Mouse (Mus musculus) forebrain, embryonic 13.5 days (tissue): ENCODE measurements around the gene Ctnnd1. TPM values are rescaled to one million over a fixed set of nuclear protein-coding genes. Genes with fewer than 3 reads are reported as not detected.

ENCODE experiments used
- ATAC-seq: fragments of 200-750 bp; cut with Nextera tagmentation; 2 replicates; pipeline ENCODE4 v1.8.0; 2017
- H3K27ac ChIP-seq: fragments of 300-500 bp; sonication (generic); 2 replicates; pipeline ENCODE4 v1.5.1; 2015; ENCODE audit warnings: inconsistent platforms, mild to moderate bottlenecking, moderate library complexity
- H3K27me3 ChIP-seq: fragments of 300-500 bp; sonication (generic); 2 replicates; pipeline ENCODE4 v1.6.1; 2015; ENCODE audit warnings: mild to moderate bottlenecking, inconsistent platforms
- H3K36me3 ChIP-seq: fragments of 300-500 bp; sonication (generic); 2 replicates; pipeline ENCODE4 v1.6.1; 2015; ENCODE audit warnings: mild to moderate bottlenecking, inconsistent platforms; ENCODE audit not compliant: poor library complexity, severe bottlenecking
- H3K4me1 ChIP-seq: fragments of 300-500 bp; sonication (generic); 2 replicates; pipeline ENCODE4 v1.6.1; 2015; ENCODE audit warnings: inconsistent platforms
- H3K4me2 ChIP-seq: fragments of 300-500 bp; sonication (generic); 2 replicates; pipeline ENCODE4 v1.6.1; 2015; ENCODE audit warnings: inconsistent platforms, mild to moderate bottlenecking, moderate library complexity
- H3K4me3 ChIP-seq: fragments of 300-500 bp; sonication (generic); 2 replicates; pipeline ENCODE4 v1.5.1; 2015; ENCODE audit warnings: mild to moderate bottlenecking, inconsistent platforms
- H3K9ac ChIP-seq: fragments of 300-500 bp; sonication (generic); 2 replicates; pipeline ENCODE4 v1.6.1; 2015; ENCODE audit warnings: mild to moderate bottlenecking, inconsistent platforms
- H3K9me3 ChIP-seq: fragments of 300-500 bp; sonication (generic); replicated peaks from 2 replicates; pipeline ENCODE4 v1.6.1; 2016; ENCODE audit warnings: inconsistent platforms
- WGBS: fragments of 180-500 bp; shearing (Covaris S2); methylation state at CpG from one replicate; pipeline ENCODE4 v1.1.7; 2015; 5-methylcytosine and 5-hydroxymethylcytosine counted together
- polyA plus RNA-seq: library from polyadenylated mRNA; unstranded; fragments of >200 nt; fragmentation: Nextera tagmentation; extraction: Ambion mirVana; gene quantifications from 2 replicates; pipeline ENCODE4 v1.2.1, GENCODE M21; 2015

Gene Ctnnd1
- polyA plus RNA-seq, 1 experiment from 2014 or later = 31.6 TPM

DNA sequence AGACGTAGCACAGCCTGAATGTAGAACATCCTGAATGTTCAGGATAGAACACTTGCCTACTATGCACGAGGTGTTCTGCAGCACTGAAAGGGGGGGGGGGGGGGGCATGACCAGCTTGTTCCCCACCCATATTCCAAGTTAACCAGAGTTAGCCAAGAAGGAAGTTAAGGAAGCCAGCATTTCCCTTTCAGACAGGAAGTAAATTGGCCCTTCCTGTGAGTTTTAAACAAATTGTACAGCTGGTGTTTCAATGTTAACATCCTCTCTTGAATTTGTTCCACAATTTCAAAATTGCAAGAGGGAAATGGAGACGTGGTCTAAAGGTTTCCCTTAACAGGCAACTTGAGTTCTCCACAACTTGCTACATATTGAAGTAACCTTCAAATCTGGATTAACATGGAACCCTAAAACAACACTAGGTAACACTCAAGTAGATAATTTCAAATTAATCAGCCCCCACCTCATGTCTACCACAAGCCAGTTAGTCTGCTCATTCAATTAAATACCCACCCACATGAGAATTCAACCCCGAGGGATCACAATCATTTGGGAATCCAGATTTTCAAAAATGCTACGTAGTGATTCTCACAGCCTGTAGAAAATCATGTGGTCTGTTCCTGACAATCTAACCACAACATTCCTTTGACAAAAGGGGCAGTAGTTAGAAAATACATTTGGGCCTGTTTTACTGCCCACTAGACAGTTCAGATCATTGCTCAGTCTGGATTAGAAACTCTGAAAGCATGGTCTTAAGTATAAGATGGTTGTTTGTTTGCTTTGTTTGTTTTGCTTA, 11.9 kb downstream of the Ctnnd1 start:
- Histone ChIP-seq H3K4me1 (peaks cover 49% of the 10 kb centered on the region), H3K27ac (no peak overlapping the region; the same call in 1 of the 2 replicates)
- ATAC-seq = no peak

GRCm38 (mm10) chr2:84637452-84638165, 13.0 kb downstream of the Ctnnd1 start:
- Histone ChIP-seq H3K27me3 (no peaks in the 10 kb centered on the region), H3K27ac (no peak overlapping the region), H3K4me1 (peaks cover 57% of the 10 kb centered on the region), H3K9me3 (no peaks in the 10 kb centered on the region), H3K9ac (no peak overlapping the region), H3K4me2 (no peak overlapping the region), H3K4me3 (no peak overlapping the region), H3K36me3 (peaks cover 5% of the 10 kb centered on the region; the same call in 1 of the 2 replicates)
- 38% methylated on average over 7 of the region's 7 CpGs for WGBS
- no peak for ATAC-seq

More for the DNA sequence above, 11.9 kb downstream of the Ctnnd1 start:
- H3K4me3 ChIP-seq = no peak overlapping the region
- H3K27me3 ChIP-seq = no peaks in the 10 kb centered on the region
- WGBS = 71% methylated on average over 5 of the region's 5 CpGs
- H3K4me2 ChIP-seq = no peak overlapping the region
- H3K36me3 ChIP-seq = peaks cover 5% of the 10 kb centered on the region; the same call in 1 of the 2 replicates
- H3K9ac ChIP-seq = no peak overlapping the region
- no peaks in the 10 kb centered on the region for H3K9me3 ChIP-seq

- Histone ChIP-seq H3K4me2 (peak overlapping the region; percentile 17), H3K4me1 (peaks cover 58% of the 10 kb centered on the region), H3K9ac (no peak overlapping the region), H3K27me3 (no peaks in the 10 kb centered on the region), H3K27ac (peak overlapping the region; percentile 91), H3K4me3 (no peak overlapping the region), H3K9me3 (no peaks in the 10 kb centered on the region), H3K36me3 (no peaks in the 10 kb centered on the region)
- 39% methylated on average over 8 of the region's 8 CpGs for whole genome bisulfite sequencing
- ATAC-seq = no peak
Observed at GRCm38 (mm10) chr2:84636231-84636741, 14.3 kb downstream of the Ctnnd1 start.

GRCm38 (mm10) chr2:84635611-84636010, 15.0 kb downstream of the Ctnnd1 start:
- 0% methylated on average over 2 of the region's 2 CpGs for WGBS
- H3K27ac ChIP-seq = peak overlapping the region; percentile 91
- H3K36me3 ChIP-seq = no peaks in the 10 kb centered on the region
- no peaks in the 10 kb centered on the region for H3K9me3 ChIP-seq
- H3K9ac ChIP-seq = peak overlapping the region; percentile 22
- H3K4me1 ChIP-seq = peaks cover 58% of the 10 kb centered on the region
- H3K4me3 ChIP-seq = no peak overlapping the region
- peak overlapping the region; percentile 17 for H3K4me2 ChIP-seq
- peak; percentile 97 for ATAC-seq
- H3K27me3 ChIP-seq = no peaks in the 10 kb centered on the region

- H3K4me3 ChIP-seq = no peak overlapping the region
- no peaks in the 10 kb centered on the region for H3K27me3 ChIP-seq
- H3K4me1 ChIP-seq = peaks cover 58% of the 10 kb centered on the region
- WGBS = 22% methylated on average over 4 of the region's 4 CpGs
- H3K9me3 ChIP-seq = no peaks in the 10 kb centered on the region
- H3K27ac ChIP-seq = peak overlapping the region; percentile 91
- no peaks in the 10 kb centered on the region for H3K36me3 ChIP-seq
- peak overlapping the region; percentile 17 for H3K4me2 ChIP-seq
- ATAC-seq = peak; percentile 16; the same call in 1 of the 2 replicates
- peak overlapping the region; percentile 22; the same call in 1 of the 2 replicates for H3K9ac ChIP-seq
Observed at GRCm38 (mm10) chr2:84634934-84635482, 15.6 kb downstream of the Ctnnd1 start.

GRCm38 (mm10) chr2:84634006-84634405, 16.6 kb downstream of the Ctnnd1 start:
- H3K4me3 ChIP-seq = no peak overlapping the region
- peaks cover 58% of the 10 kb centered on the region for H3K4me1 ChIP-seq
- H3K27me3 ChIP-seq = no peaks in the 10 kb centered on the region
- no peak for ATAC-seq
- H3K9me3 ChIP-seq = no peaks in the 10 kb centered on the region
- H3K9ac ChIP-seq = no peak overlapping the region
- H3K36me3 ChIP-seq = no peaks in the 10 kb centered on the region
- no peak overlapping the region for H3K4me2 ChIP-seq
- WGBS = 83% methylated on average over 4 of the region's 4 CpGs
- H3K27ac ChIP-seq = 0 out of 2 replicates have a peak overlapping the region, but pooled peaks have one; percentile 91

GRCm38 (mm10) chr2:84632999-84633398, 17.6 kb downstream of the Ctnnd1 start:
- H3K9me3 ChIP-seq = no peaks in the 10 kb centered on the region
- no peak overlapping the region for H3K27ac ChIP-seq
- peaks cover 53% of the 10 kb centered on the region for H3K4me1 ChIP-seq
- no peak overlapping the region for H3K9ac ChIP-seq
- H3K4me3 ChIP-seq = no peak overlapping the region
- H3K4me2 ChIP-seq = no peak overlapping the region
- 11% methylated on average over 3 of the region's 3 CpGs for WGBS
- no peaks in the 10 kb centered on the region for H3K36me3 ChIP-seq
- ATAC-seq = no peak
- no peaks in the 10 kb centered on the region for H3K27me3 ChIP-seq

GRCm38 (mm10) chr2:84632001-84632400, 18.6 kb downstream of the Ctnnd1 start:
- Histone ChIP-seq H3K9me3 (no peaks in the 10 kb centered on the region), H3K4me1 (peaks cover 43% of the 10 kb centered on the region), H3K36me3 (no peaks in the 10 kb centered on the region), H3K4me3 (no peak overlapping the region), H3K27ac (no peak overlapping the region), H3K4me2 (no peak overlapping the region), H3K27me3 (no peaks in the 10 kb centered on the region), H3K9ac (no peak overlapping the region)
- 93% methylated on average over 1 of the region's 1 CpGs for WGBS
- ATAC-seq = no peak

DNA sequence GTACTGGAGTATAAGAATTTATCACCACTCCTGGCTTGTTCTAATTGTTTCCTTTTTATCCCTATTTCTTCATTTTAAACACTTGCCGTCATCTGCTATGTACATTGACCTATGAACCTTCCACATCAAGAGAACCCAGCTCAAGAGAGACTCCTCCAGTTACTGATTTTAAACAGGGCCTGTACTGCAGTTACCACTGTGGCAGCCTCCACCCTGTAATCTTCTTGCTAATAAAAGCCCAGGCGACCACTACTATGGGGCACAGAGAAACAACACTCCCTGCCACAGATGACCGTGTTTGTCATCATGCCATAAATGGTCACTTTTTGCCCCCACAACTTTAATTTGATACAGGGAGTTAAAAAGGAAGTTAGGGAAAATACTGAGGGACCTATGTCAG, 23.5 kb downstream of the Ctnnd1 start:
- Histone ChIP-seq H3K9ac (no peak overlapping the region), H3K27ac (no peak overlapping the region), H3K27me3 (no peaks in the 10 kb centered on the region), H3K4me2 (no peak overlapping the region), H3K9me3 (no peaks in the 10 kb centered on the region), H3K4me1 (no peaks in the 10 kb centered on the region), H3K36me3 (peaks cover 10% of the 10 kb centered on the region), H3K4me3 (no peak overlapping the region)
- WGBS = 65% methylated on average over 3 of the region's 3 CpGs
- ATAC-seq = no peak

DNA sequence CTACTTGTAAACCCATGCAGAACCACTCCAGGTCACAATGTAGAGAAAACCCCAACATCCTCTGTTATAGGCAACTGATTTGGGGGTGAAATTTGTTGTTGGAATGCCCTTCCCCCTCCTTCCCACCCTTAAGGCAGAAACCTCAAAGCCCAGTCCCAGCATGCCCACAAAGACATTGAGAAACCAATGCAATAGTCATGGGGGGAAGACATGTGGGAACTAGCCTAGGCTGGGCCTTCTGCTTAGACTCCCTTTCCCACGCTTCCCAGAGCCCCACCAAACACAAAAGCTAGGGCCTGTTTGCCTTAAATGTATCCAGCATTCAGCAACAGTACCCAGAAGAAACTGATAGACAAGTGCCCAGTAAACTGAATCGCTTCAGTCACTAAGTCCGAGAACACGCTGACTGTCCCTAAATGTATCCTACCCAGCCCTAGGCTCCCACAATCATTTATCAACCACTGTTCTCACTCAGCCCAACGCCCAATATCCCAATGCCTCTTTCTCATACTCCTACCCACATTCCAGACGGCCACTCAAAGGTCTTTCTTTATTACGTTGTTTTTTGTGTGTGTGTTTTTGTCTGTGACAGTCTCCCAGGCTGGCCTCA, 24.1 kb downstream of the Ctnnd1 start:
- H3K9me3 ChIP-seq = no peaks in the 10 kb centered on the region
- no peaks in the 10 kb centered on the region for H3K27me3 ChIP-seq
- 81% methylated on average over 7 of the region's 7 CpGs for WGBS
- peaks cover 10% of the 10 kb centered on the region for H3K36me3 ChIP-seq
- no peak overlapping the region for H3K27ac ChIP-seq
- H3K4me3 ChIP-seq = no peak overlapping the region
- ATAC-seq = no peak
- H3K4me1 ChIP-seq = no peaks in the 10 kb centered on the region
- no peak overlapping the region for H3K4me2 ChIP-seq
- H3K9ac ChIP-seq = no peak overlapping the region

DNA sequence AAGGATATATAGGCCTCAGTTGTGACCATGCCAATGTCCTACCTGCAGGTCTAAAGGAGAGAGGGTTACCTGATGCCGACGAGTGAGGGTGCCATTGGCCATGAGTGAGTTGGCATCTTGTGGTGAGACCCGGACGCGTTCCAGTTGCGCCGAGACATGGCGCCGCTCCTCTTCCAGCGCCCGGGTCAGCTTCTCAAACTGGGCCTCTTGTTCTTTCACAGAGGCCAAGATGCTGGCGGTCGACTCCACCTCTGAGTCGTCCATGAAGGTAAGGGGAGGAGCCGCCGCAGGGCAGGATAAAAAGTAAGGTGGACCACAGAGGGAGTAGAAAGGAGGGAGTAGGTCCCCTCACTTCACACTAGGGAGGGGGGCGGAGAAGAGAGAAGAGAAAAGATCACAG, 26.4 kb downstream of the Ctnnd1 start:
- H3K4me3 ChIP-seq = no peak overlapping the region
- no peaks in the 10 kb centered on the region for H3K27me3 ChIP-seq
- H3K4me1 ChIP-seq = no peaks in the 10 kb centered on the region
- WGBS = 93% methylated on average over 17 of the region's 17 CpGs
- no peak overlapping the region for H3K4me2 ChIP-seq
- H3K27ac ChIP-seq = no peak overlapping the region
- peaks cover 28% of the 10 kb centered on the region for H3K36me3 ChIP-seq
- H3K9me3 ChIP-seq = no peaks in the 10 kb centered on the region
- H3K9ac ChIP-seq = no peak overlapping the region
- no peak for ATAC-seq
